Mouse (Mus musculus) spleen, adult 2 months (tissue): ENCODE results near the gene Brd4. TPM values are rescaled to one million over a fixed set of nuclear protein-coding genes. Genes with fewer than 3 reads are reported as not detected.

Experiments
- DNase-seq, 2 experiments: peaks; one replicate each; pipeline versions ENCODE4 v3.0.0 to v3.0.0-alpha.2; 2012 to 2021; ENCODE audit warnings: low spot score in 2 of 2, low read depth in 1 of 2
- H3K27ac ChIP-seq: fragments of 200-500 bp; 2 replicates; pipeline ENCODE4 v1.5.1; 2012; ENCODE audit warnings: low read length, inconsistent platforms; ENCODE audit not compliant: insufficient read depth
- H3K27me3 ChIP-seq: fragments of 200-500 bp; 2 replicates; pipeline ENCODE4 v1.6.1; 2012; ENCODE audit warnings: mild to moderate bottlenecking, moderate library complexity, low read length, inconsistent platforms; ENCODE audit not compliant: control insufficient read depth, insufficient read depth
- H3K36me3 ChIP-seq: fragments of 200-500 bp; 2 replicates; pipeline ENCODE4 v1.6.1; 2012; ENCODE audit warnings: mild to moderate bottlenecking, low read length, inconsistent platforms; ENCODE audit not compliant: control insufficient read depth, insufficient read depth
- H3K4me1 ChIP-seq: fragments of 200-500 bp; 2 replicates; pipeline ENCODE4 v1.6.1; 2011; ENCODE audit warnings: inconsistent platforms; ENCODE audit not compliant: control insufficient read depth, insufficient read depth, insufficient read length
- H3K4me3 ChIP-seq: fragments of 200-500 bp; 2 replicates; pipeline ENCODE4 v1.5.1; 2011; ENCODE audit warnings: mild to moderate bottlenecking, inconsistent platforms; ENCODE audit not compliant: insufficient read depth, insufficient read length; ENCODE audit errors: extremely low read depth
- CTCF ChIP-seq: fragments of 200-500 bp; IDR thresholded peaks from 2 replicates; pipeline ENCODE4 v1.5.1; 2011; ENCODE audit warnings: mild to moderate bottlenecking, inconsistent platforms; ENCODE audit not compliant: insufficient read depth, insufficient read length, insufficient replicate concordance; ENCODE audit errors: extremely low read depth
- POLR2A ChIP-seq: fragments of 200-500 bp; IDR thresholded peaks from 2 replicates; pipeline ENCODE4 v1.6.1; 2011; ENCODE audit warnings: low read depth, low read length, inconsistent platforms
- WGBS: fragments of 180-500 bp; shearing (Covaris S2); methylation state at CpG from one replicate; pipeline ENCODE4 v1.1.7; 2018; 5-methylcytosine and 5-hydroxymethylcytosine counted together
- polyA plus RNA-seq: library from polyadenylated mRNA; depleted of rRNA; stranded (reverse); fragments of >200 nt; gene quantifications from 2 replicates; pipeline ENCODE4 v1.2.3, GENCODE M21; 2012

Brd4 gene
- polyA plus RNA-seq, 1 experiment = 63.8 TPM

DNA sequence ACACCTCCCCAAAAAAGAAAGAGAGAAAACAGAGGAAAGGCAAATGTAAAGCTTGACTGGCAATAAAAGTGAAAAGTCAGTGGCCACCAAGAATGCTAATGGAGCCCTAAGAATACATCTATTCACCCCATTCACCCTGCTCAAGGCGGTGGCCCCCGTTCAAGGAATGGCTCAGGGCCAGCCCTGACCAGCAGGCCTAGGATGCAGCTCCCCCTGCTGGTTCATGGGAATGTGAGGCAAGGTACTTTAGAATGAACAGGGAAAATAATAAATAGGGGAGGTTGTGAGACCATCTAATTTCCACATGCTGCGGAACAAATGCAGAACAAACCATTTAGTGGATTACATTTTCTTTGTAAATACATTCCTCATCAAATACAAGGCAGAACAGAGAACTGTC lies 74.8 kb downstream of the Brd4 start:
- WGBS = 59% methylated on average over 3 of the region's 3 CpGs
- H3K27ac ChIP-seq = no peak overlapping the region
- no peak overlapping the region for H3K4me3 ChIP-seq
- DNase-seq = peak in 1 of 2 experiments; percentile 36
- TF ChIP-seq CTCF (peak; percentile 71; the same call in 1 of the 2 replicates), POLR2A (no peak)
- H3K36me3 ChIP-seq = peaks cover 53% of the 10 kb centered on the region
- no peaks in the 10 kb centered on the region for H3K27me3 ChIP-seq
- no peaks in the 10 kb centered on the region for H3K4me1 ChIP-seq

DNA sequence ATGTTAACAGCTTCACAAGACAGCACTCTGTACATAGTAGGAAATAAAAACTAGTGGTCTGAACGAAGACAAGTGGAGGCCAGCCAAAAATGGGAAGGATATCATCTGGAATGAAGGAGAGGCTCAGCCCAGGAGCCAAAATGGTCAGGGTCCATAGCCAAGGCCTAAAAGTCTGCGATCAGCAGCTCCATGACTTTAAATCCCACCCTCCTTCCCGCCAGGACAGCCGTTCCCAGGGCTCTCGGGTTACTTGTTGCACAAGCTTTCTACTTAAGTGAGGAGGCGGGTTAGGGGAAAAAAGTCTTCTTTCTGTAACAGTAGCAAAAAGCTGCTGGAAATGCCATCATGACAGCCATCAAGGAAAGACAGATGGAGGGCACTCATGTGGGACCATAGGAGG lies 75.4 kb downstream of the Brd4 start:
- Histone ChIP-seq H3K27me3 (no peaks in the 10 kb centered on the region), H3K27ac (no peak overlapping the region), H3K36me3 (peaks cover 54% of the 10 kb centered on the region), H3K4me1 (no peaks in the 10 kb centered on the region), H3K4me3 (no peak overlapping the region)
- WGBS = 94% methylated on average over 6 of the region's 6 CpGs
- no peak for TF ChIP-seq POLR2A
- no peak for TF ChIP-seq CTCF
- DNase-seq = no peak

DNA sequence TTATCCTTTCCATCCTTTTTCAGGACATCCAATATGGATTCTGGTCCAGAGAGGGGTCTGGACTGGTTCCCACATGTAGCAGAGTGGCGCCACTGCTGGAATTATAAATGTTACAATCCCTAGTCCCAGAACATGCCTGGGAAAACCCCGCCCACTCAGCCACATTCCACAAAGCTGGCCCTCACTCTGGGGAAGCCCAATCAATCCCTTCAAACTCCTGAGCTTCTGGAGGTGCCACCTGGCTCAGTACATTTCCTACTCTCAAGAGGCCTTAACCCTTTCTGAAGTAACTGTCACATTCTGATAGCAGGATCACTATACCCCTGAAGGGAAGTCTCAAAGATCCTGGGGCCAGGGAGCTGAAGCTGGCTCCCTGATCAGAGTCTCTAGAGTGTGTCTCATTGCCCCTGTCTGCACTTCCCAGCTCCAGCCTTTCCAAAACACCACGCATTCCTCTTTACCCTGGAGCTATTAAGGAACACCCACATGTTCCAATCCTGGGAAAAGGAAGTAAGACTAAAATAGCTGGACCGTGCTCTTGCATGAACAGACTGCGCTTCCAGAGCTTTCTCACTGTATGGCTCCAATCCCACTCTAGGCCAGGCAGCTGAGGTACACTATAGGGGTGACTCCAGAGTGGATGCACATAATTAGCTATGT lies 76.8 kb downstream of the Brd4 start:
- no peaks in the 10 kb centered on the region for H3K4me1 ChIP-seq
- H3K4me3 ChIP-seq = no peak overlapping the region
- no peaks in the 10 kb centered on the region for H3K27me3 ChIP-seq
- peaks cover 44% of the 10 kb centered on the region for H3K36me3 ChIP-seq
- no peak overlapping the region for H3K27ac ChIP-seq
- WGBS = 92% methylated on average over 5 of the region's 5 CpGs
- no peak for DNase-seq
- TF ChIP-seq POLR2A (no peak), CTCF (no peak)

DNA sequence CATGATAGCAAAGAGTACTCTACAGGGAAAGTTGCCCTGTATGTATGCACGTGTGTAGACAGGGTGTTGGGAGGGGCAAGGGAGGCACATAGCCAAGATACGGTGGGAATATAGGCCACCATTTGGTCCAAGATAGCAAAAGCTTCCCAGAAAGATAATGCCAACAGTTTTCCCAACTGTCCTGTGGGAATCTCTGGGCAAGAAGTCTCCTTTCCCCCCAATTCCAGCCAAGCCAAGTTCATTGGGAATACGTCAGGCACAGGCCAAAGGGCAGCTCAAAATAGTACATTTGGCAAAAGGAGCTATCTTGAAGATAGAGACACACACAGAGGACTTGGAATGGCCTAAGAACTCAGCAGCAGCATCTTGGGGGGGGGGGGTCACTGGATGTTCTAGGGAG lies 79.2 kb downstream of the Brd4 start:
- no peak for TF ChIP-seq CTCF
- no peak for TF ChIP-seq POLR2A
- WGBS = 88% methylated on average over 3 of the region's 3 CpGs
- DNase-seq = no peak
- Histone ChIP-seq H3K4me3 (no peak overlapping the region), H3K27ac (no peak overlapping the region), H3K4me1 (no peaks in the 10 kb centered on the region), H3K27me3 (no peaks in the 10 kb centered on the region), H3K36me3 (peaks cover 52% of the 10 kb centered on the region)

DNA sequence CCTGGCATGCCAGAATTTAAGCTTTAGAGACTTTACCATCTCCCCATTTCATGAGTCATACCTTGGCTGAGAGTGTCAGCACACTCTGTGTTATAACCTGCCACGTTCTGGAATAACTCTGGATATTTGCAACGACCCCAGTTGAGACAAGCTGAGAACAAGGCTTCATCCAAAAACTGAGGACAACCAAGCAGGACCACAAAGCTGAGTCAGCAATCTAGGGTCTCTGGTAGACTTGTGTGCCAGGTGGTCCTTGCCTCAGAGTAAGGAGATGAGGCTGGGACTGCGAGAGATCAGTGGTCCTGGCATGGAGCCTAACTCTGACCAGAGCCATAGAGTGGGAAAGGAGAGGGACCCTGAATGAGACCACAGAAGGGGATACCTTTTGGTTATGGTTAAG lies 81.5 kb downstream of the Brd4 start:
- TF ChIP-seq CTCF = no peak
- no peak for TF ChIP-seq POLR2A
- no peak for DNase-seq
- H3K27ac ChIP-seq = no peak overlapping the region
- H3K27me3 ChIP-seq = no peaks in the 10 kb centered on the region
- H3K4me1 ChIP-seq = no peaks in the 10 kb centered on the region
- H3K36me3 ChIP-seq = peaks cover 64% of the 10 kb centered on the region
- 91% methylated on average over 3 of the region's 3 CpGs for WGBS
- H3K4me3 ChIP-seq = no peak overlapping the region

DNA sequence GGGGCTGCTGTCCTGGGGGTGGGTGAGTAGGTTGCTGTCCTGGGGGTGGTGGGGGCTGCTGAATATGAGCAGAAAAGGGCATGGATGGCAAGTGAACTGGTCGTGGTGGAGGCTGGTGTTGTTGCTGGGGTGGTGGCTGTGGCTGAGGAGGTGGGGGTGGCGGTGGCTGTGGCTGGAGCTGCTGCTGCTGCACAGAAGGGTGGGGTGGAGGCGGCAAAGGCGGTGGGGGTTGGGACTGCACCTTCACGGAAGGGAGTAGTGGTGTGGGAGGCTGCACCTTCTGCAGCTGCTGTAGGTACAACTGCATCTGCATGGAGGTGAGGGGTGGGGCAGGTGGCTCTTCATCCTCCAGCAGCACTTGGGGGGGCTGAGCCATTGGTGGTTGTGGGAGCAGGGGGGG lies 83.4 kb downstream of the Brd4 start:
- DNase-seq = no peak
- Histone ChIP-seq H3K27ac (no peak overlapping the region), H3K36me3 (peaks cover 63% of the 10 kb centered on the region), H3K27me3 (no peaks in the 10 kb centered on the region), H3K4me1 (no peaks in the 10 kb centered on the region), H3K4me3 (no peak overlapping the region)
- no peak for TF ChIP-seq CTCF
- TF ChIP-seq POLR2A = no peak
- 84% methylated on average over 5 of the region's 5 CpGs for WGBS

DNA sequence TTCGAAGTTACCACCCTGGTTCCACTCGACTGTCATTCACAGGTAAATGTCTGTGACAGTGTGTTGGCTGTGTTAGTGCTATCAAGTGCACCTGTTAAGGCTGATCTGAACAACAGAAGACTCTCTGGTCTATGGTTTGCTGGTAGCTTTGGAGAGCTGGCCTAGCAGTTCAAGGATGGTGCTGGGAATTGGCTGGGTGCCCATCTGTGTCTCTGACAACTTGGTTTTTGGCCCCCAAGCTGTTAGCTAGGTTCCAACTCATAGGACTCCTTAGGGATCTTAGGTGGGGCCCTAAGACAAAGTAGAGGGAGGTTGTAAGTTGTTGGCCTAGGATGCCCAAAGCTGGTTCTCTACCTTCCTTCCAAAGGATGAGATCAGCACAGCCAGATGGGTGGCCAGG lies 84.7 kb downstream of the Brd4 start:
- no peaks in the 10 kb centered on the region for H3K27me3 ChIP-seq
- no peak overlapping the region for H3K4me3 ChIP-seq
- 72% methylated on average over 2 of the region's 2 CpGs for WGBS
- H3K4me1 ChIP-seq = no peaks in the 10 kb centered on the region
- H3K27ac ChIP-seq = no peak overlapping the region
- DNase-seq = no peak
- H3K36me3 ChIP-seq = peaks cover 61% of the 10 kb centered on the region
- TF ChIP-seq POLR2A (no peak), CTCF (no peak)
